Comparison of ENCODE assay signal across 8 mouse cellular contexts in the genomic region with DNA sequence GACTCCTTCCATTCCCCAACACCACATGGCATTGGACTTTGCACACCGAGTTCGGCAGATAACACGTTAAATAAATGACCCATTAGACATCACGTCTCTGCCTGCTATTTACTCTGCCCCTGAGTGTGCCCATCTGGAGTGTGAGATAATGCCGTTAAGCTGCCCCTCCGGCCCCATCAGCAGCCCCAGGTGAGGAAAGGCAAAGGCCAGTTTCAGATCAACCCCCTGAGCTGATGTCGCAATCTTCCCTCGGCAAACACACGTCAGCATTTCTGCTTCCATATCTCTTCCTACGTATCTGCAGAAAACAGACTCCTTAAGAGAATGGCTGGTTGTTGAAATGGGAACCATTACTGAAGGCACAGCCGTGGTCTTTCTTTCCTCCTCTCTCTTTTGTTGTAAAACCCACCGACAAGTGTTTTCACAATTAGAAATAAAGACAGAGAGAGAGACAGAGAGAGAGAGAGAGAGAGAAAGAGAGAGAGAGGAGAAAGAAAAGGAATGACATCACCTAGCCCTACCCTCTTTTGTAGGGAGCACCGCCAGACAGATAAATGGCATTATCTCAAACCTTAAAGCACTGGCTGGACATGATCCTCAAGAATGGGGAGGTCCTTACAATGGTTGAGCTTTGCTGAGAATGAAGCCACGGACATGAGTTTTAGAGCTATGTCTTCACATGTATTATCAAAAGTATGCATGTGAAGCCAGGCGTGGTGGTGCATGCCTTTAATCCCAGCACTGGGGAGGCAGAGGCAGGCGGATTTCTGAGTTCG. TPM values are rescaled to one million over a fixed set of nuclear protein-coding genes. Genes with fewer than 3 reads are reported as not detected.
DNase-seq lines count a peak whose midpoint lies in the region; ATAC-seq and TF ChIP-seq lines count a peak whose summit lies in the region.

No protein-coding gene starts in this region.

- WGBS in heart, postnatal 0 days, result 24% methylated on average over 17 of the region's 17 CpGs
- WGBS in forebrain, embryonic 12.5 days, result 79% methylated on average over 17 of the region's 17 CpGs

- no peak overlapping the region for H3K9ac ChIP-seq in heart, postnatal 0 days (replicated peaks; ENCODE audit: low read depth, low read length)
- no peak overlapping the region for H3K9ac ChIP-seq in forebrain, embryonic 12.5 days

- no peaks in the 10 kb centered on the region for H3K79me2 ChIP-seq in myocyte (ENCODE audit: control insufficient read depth, insufficient read depth)

- no peaks in the 10 kb centered on the region for H3K36me3 ChIP-seq in heart, postnatal 0 days (replicated peaks; ENCODE audit: control insufficient read depth, insufficient read depth, low read length)
- no peaks in the 10 kb centered on the region for H3K36me3 ChIP-seq in myocyte (ENCODE audit: control insufficient read depth, insufficient read depth)
- H3K36me3 ChIP-seq in forebrain, embryonic 12.5 days (replicated peaks), result no peaks in the 10 kb centered on the region

- H3K4me3 ChIP-seq in heart, postnatal 0 days (ENCODE audit: low read depth, low read length), result peak overlapping the region; percentile 19; the same call in 1 of the 2 replicates
- no peak overlapping the region for H3K4me3 ChIP-seq in myocyte
- H3K4me3 ChIP-seq in forebrain, embryonic 12.5 days (replicated peaks), result no peak overlapping the region

- H3ac ChIP-seq in myocyte (ENCODE audit: control insufficient read depth, insufficient read length), result no peak overlapping the region

- TF ChIP-seq POLR2A in myocyte (IDR thresholded peaks at IDR 0.05; ENCODE audit: insufficient read length, low read depth), result no peak

- H3K27ac ChIP-seq in heart, postnatal 0 days (ENCODE audit: low read depth), result no peak overlapping the region
- H3K27ac ChIP-seq in forebrain, embryonic 12.5 days, result no peak overlapping the region

- no peak for TF ChIP-seq EP300 in heart, postnatal 0 days (IDR thresholded peaks at IDR 0.05; ENCODE audit: low read depth)

- DNase-seq in heart, adult 11 months, result peak; percentile 93
- DNase-seq in heart, postnatal 25 days (ENCODE audit: low spot score), result no peak
- DNase-seq in heart, postnatal 0 days (ENCODE audit: low spot score), result peak; percentile 37
- peak; percentile 27 to 60 for DNase-seq in kidney, postnatal 25 days
- no peak for DNase-seq in cerebellum, adult 8-10 months
- DNase-seq in left cerebral cortex, postnatal 36 days (ENCODE audit: low spot score in 2 of 2), result no peak

- H3K4me2 ChIP-seq in heart, postnatal 0 days (ENCODE audit: low read depth, low read length), result peak overlapping the region; percentile 56
- no peak overlapping the region for H3K4me2 ChIP-seq in myocyte (ENCODE audit: low read depth)
- H3K4me2 ChIP-seq in forebrain, embryonic 12.5 days, result no peak overlapping the region

- no peaks in the 10 kb centered on the region for H3K9me3 ChIP-seq in heart, postnatal 0 days (replicated peaks; ENCODE audit: control insufficient read depth, low read length)
- H3K9me3 ChIP-seq in forebrain, embryonic 12.5 days, result no peaks in the 10 kb centered on the region

- no peak for ATAC-seq in heart, postnatal 0 days (ENCODE audit: insufficient read depth, low read depth)
- no peak for ATAC-seq in forebrain, embryonic 12.5 days (ENCODE audit: low FRiP score)

- no peaks in the 10 kb centered on the region for H3K27me3 ChIP-seq in heart, postnatal 0 days (ENCODE audit: control insufficient read depth, insufficient read depth, low read length)
- H3K27me3 ChIP-seq in myocyte (ENCODE audit: control insufficient read depth, insufficient read depth, insufficient read length), result no peaks in the 10 kb centered on the region
- H3K27me3 ChIP-seq in forebrain, embryonic 12.5 days, result no peaks in the 10 kb centered on the region

- peaks cover 13% of the 10 kb centered on the region; the same call in 1 of the 2 replicates for H3K4me1 ChIP-seq in heart, postnatal 0 days (ENCODE audit: control insufficient read depth, insufficient read depth)
- no peaks in the 10 kb centered on the region for H3K4me1 ChIP-seq in forebrain, embryonic 12.5 days

- intact Hi-C loops in heart, postnatal 25 days (cut with DNase I), result no loop called here
- intact Hi-C loops in left cerebral cortex, postnatal 36 days (cut with DNase I), result no loop called here

- TF ChIP-seq CTCF in heart, postnatal 0 days (IDR thresholded peaks at IDR 0.05; ENCODE audit: low read depth), result no peak

TF ChIP-seq in myocyte, 11 proteins besides CTCF, POLR2A, EP300 and RAD21:
- TF ChIP-seq REST (IDR thresholded peaks at IDR 0.05; ENCODE audit: insufficient read depth, insufficient read length) (no peak), CEBPB (IDR thresholded peaks at IDR 0.05; ENCODE audit: insufficient read depth, poor library complexity, severe bottlenecking) (0 out of 2 replicates have a peak, but pooled peaks have one; percentile 7)

RNA-seq across cellular contexts. Expression of a gene that starts 23.2 kb away (rescaled TPM):
- 10 to 100 TPM; 30.7 to 32.2 TPM for total RNA-seq in heart, postnatal 25 days (2021)
- 71.0 and 78.8 TPM in 2 replicates for total RNA-seq in heart, postnatal 0 days (2014; rRNA removed; ENCODE audit: low replicate concordance)
- polyA plus RNA-seq in heart, postnatal 0 days (2015; fragmentation: Nextera tagmentation; extraction: Ambion mirVana), result 18.5 and 18.6 TPM in 2 replicates
- polyA plus RNA-seq in myocyte (2012; fragmentation: generic; extraction: Trizol), result 21.7 TPM
- 39.5 and 41.8 TPM in 2 replicates for polyA plus RNA-seq in forebrain, embryonic 12.5 days (2016; fragmentation: Nextera tagmentation; extraction: Ambion mirVana)
- total RNA-seq in left cerebral cortex, postnatal 36 days (2021), result 10 to 100 TPM; 75.9 to 81.3 TPM

RNA-seq across cellular contexts. Expression of a gene that starts 45.1 kb away (rescaled TPM):
- total RNA-seq in heart, postnatal 25 days (2021), result not detected
- not detected in 2 replicates for total RNA-seq in heart, postnatal 0 days (2014; rRNA removed; ENCODE audit: low replicate concordance)
- not detected in 2 replicates for polyA plus RNA-seq in heart, postnatal 0 days (2015; fragmentation: Nextera tagmentation; extraction: Ambion mirVana)
- polyA plus RNA-seq in myocyte (2012; fragmentation: generic; extraction: Trizol), result not detected
- polyA plus RNA-seq in forebrain, embryonic 12.5 days (2016; fragmentation: Nextera tagmentation; extraction: Ambion mirVana), result not detected in 2 replicates
- total RNA-seq in left cerebral cortex, postnatal 36 days (2021), result not detected

RNA-seq across cellular contexts. Expression of a gene that starts 47.9 kb away (rescaled TPM):
- not detected for total RNA-seq in heart, postnatal 25 days (2021)
- total RNA-seq in heart, postnatal 0 days (2014; rRNA removed; ENCODE audit: low replicate concordance), result not detected in 2 replicates
- 0.14 TPM in 1 of 2 replicates, not detected in the other for polyA plus RNA-seq in heart, postnatal 0 days (2015; fragmentation: Nextera tagmentation; extraction: Ambion mirVana)
- polyA plus RNA-seq in myocyte (2012; fragmentation: generic; extraction: Trizol), result not detected
- polyA plus RNA-seq in forebrain, embryonic 12.5 days (2016; fragmentation: Nextera tagmentation; extraction: Ambion mirVana), result 0.13 and 0.24 TPM in 2 replicates
- total RNA-seq in left cerebral cortex, postnatal 36 days (2021), result not detected

Comparison
In these comparisons a context has a peak if more than half of its experiments do, and no peak if none do; other contexts are left out.
1. DNase-seq: peak in heart, adult 11 months (single experiment), heart, postnatal 0 days (single experiment) and kidney, postnatal 25 days (2 of 2); none in heart, postnatal 25 days (single experiment), cerebellum, adult 8-10 months (single experiment) and left cerebral cortex, postnatal 36 days (0 of 2).